Mouse (Mus musculus) cerebellum, postnatal 36 days (tissue): ENCODE measurements around the gene Rbfox3.
A peak's percentile ranks its signal among the peaks of the same experiment; 100 is the strongest.

Experiments used
- DNase-seq, 2 experiments: peaks; one replicate each; pipeline ENCODE4 v3.0.0; 2021 to 2022; ENCODE audit warnings: mixed read lengths in 2 of 2

Gene Rbfox3

GRCm38 (mm10) chr11:118905656-118906055 lies 5.7 kb downstream of the Rbfox3 start:
- DNase-seq = peak; percentile 52 to 56

DNA sequence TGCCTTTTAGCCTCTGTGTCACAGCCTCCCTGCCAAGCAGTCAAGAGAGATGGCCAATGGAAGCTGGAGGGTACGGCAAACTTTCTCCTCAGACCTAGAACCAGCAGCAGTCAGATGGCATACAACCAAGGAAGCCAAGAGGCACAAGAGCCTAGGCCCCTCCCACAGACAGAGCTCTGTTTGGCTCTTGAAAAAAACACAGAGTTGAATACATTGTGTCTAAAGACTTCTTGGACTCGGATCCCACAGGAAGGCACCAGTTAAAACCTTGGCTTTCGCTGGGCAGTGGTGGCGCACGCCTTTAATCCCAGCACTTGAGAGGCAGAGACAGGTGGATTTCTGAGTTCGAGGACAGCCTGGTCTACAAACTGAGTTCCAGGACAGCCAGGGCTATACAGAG lies 7.1 kb downstream of the Rbfox3 start:
- DNase-seq = peak in 1 of 2 experiments; percentile 12

- DNase-seq = peak; percentile 50 to 51
These were observed 11.4 kb downstream of the Rbfox3 start for GRCm38 (mm10) chr11:118899771-118900545.

GRCm38 (mm10) chr11:118898643-118899042 lies 12.8 kb downstream of the Rbfox3 start:
- peak; percentile 27 to 51 for DNase-seq

GRCm38 (mm10) chr11:118898156-118898555 lies 13.2 kb downstream of the Rbfox3 start:
- peak; percentile 17 to 40 for DNase-seq

- DNase-seq = peak; percentile 52 to 55
These were observed 14.1 kb downstream of the Rbfox3 start for GRCm38 (mm10) chr11:118897114-118897841.

- peak; percentile 16 to 36 for DNase-seq
These were observed 15.2 kb downstream of the Rbfox3 start for GRCm38 (mm10) chr11:118896032-118896675.

GRCm38 (mm10) chr11:118894835-118895234 lies 16.6 kb downstream of the Rbfox3 start:
- DNase-seq = peak in 1 of 2 experiments; percentile 14

DNA sequence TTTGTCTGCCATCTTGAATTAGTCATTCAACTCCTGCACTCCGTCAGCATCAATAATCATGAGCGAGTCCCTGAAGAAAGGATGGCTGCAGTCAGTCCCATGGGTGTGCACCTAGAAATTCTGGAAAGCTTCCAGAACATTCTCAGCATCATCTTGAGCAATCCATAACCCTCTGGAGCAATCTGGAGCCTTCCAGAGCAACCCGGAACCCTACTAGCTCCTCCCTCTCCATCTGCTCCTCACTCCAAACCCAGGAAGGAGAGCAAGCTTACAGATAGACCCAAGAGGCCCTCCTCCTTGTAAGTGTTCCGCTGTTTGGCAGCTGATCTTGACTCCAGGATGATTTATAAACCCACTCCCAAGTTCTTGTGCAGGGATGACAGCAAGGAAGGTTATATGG lies 17.2 kb downstream of the Rbfox3 start:
- DNase-seq = peak; percentile 22 to 46

DNA sequence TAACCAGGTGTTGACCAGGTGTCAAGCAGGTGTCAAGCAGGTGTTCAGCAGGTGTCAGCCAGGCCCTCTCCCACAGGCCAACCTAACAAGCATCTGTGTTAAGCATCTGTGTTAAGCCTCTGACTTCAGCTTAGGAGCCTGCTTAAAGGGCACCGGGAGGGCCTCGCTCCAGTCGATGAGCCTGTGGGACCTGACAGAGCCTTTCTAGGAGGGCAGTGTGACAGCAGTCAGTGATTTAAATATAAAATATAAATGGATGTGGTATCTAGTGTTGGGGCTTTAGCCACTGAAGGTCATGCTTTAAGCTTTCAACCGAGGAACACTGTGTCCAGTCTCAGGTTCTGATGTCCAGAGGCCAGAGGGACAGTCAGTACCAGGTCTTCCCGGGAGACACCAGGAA lies 18.5 kb downstream of the Rbfox3 start:
- peak; percentile 12 to 38 for DNase-seq

- DNase-seq = peak; percentile 99 to 100
These were observed 19.9 kb downstream of the Rbfox3 start for GRCm38 (mm10) chr11:118891516-118891915.

DNA sequence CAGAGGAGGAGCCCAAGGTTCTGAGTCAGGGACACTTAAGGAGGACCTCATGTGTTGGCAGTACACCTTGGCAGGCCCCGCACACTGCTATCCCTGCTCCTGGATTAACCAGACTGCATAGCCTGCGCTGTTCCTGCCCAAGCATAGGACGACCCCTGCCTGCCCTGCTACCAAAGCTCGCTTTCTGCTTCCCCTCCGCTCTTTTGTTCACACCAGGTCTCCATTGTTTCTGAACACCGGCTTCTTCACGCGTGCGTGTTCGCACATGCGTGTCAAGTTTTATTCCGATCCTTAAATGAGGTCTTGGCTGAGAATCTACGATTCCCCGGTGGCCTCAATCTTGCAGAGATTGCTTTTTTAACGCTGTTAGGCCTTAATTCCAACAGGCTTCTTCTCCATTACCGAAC lies 20.4 kb downstream of the Rbfox3 start:
- DNase-seq = peak in 1 of 2 experiments; percentile 30

DNA sequence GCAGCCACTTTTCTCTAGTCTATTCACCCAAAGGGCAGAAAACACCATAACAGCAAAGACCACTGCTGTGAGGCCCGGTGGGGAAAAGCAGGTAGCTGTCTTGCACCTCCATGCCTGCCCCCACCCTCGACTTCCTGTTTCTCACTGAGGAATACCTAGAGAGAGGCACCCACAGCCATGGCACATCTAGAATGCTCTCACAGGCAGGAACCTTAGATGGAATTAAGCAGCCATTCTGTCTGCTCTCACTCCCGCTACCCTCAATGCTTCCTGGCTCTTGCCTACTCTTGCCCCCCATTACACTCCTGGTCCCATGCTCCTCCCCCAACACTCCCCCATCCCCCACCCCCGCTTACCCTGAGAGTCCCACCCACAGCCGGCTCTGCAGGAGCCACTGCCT lies 20.9 kb downstream of the Rbfox3 start:
- peak in 1 of 2 experiments; percentile 9 for DNase-seq

GRCm38 (mm10) chr11:118889500-118889899 lies 21.9 kb downstream of the Rbfox3 start:
- peak in 1 of 2 experiments; percentile 32 for DNase-seq

- peak in 1 of 2 experiments; percentile 46 for DNase-seq
These were observed 23.0 kb downstream of the Rbfox3 start for GRCm38 (mm10) chr11:118888426-118888825.

DNA sequence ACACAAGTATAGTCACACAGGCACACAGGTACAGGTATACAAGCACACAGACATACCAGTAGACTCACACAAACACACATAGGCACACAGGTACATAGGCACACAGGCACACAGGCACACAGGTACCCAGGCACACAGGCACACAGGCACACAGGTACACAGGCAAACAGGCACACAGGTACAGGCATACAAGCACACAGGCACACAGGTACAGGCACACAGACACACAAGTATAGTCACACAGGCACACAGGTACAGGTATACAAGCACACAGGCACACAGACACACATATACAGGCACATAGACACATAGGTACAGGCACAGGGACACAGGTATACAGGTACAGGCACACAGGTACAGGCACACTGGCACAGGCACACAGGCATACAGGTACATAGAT lies 24.2 kb downstream of the Rbfox3 start:
- no peak for DNase-seq

DNA sequence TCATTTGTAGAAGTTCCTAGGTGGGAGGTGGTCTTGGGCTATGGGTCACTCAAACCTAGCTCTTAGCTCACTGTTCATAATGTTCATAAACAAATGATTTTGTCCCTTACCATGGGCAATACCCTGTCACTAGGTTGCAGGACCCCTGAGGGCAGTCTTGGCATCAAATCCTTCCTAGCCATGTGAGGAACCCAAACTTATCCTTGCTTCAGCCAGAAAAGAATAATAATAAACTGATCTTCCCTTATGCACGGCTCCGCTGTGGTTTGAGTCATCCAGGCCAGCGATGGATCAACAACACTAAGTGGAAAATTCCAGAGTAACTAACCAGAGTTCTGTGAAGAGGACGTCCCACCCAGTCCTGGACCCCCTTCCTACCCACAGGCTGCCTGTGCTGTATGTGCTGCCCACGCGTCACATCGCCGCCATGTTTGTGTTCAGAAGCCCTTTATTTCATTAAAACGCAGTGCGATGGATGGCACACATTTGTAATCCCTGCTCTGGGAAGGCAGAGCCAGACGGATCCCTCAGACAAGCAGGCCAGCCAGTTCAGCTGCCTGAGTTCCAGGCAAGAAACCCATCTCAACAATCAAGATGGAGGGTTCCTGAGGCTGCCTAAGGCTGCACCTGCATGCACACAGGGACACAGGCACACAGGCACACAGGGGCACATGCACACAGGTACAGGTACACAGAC lies 25.0 kb downstream of the Rbfox3 start:
- peak in 1 of 2 experiments; percentile 26 for DNase-seq

DNA sequence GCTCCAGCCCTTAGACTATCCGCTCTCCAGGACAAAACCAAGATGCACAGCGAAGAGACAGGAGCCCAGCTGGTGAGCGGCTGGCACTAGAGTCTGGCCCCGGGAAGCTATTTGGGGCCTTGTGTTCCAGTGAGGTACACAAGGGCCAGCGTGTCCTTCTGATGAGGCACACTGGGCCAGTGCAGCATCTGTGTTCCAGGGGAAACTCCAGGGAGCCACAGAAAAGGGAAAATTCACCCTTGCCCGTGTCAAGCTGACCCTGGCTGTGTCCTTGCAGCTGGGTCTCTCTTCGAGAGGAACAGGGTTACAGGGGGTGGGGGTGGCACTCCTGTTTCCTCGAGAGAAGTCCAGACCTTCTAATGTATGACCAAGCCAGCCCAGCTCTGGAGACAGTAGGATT lies 25.8 kb downstream of the Rbfox3 start:
- DNase-seq = peak in 1 of 2 experiments; percentile 11

- peak in 1 of 2 experiments; percentile 25 for DNase-seq
These were observed 26.3 kb downstream of the Rbfox3 start for GRCm38 (mm10) chr11:118885135-118885534.

DNA sequence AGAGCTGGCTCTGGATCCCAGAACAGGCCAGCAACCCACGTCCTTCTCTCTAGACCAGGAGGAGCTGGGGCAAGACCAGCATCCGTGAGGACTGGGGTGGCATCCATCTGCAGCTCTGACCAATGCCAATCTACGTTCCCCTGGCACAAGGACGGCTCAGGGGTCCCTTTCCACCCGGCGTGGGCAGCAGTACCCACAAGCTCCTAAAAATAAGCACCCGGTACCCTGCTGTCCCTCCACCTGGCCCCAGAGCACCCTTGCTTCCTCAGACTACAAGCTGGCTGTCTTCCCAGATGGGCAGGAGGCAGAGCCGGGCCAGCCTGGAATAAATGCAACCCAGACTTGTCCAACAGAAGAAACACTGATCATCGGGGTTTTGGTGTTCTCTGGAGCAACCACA lies 28.3 kb downstream of the Rbfox3 start:
- DNase-seq = peak; percentile 95 to 96

- peak in 1 of 2 experiments; percentile 17 for DNase-seq
These were observed 29.5 kb downstream of the Rbfox3 start for GRCm38 (mm10) chr11:118881786-118882495.
